Mouse (Mus musculus) gastrocnemius, adult 8-10 months (tissue): Measurements from ENCODE around the gene Arnt2. TPM values are rescaled to one million over a fixed set of nuclear protein-coding genes. Genes with fewer than 3 reads are reported as not detected.

Experiments used
- DNase-seq, 2 experiments: peaks; one replicate each; pipeline ENCODE4 v3.0.0; 2022; ENCODE audit warnings: low spot score in 2 of 2
- total RNA-seq, 4 experiments: library from RNA; stranded (reverse); gene quantifications; 2 replicates each; pipeline ENCODE4 v1.2.4; 2022

Gene Arnt2
- total RNA-seq, 4 experiments from 2014 or later: 0.35 to 1.7 (median 0.60) TPM

DNA sequence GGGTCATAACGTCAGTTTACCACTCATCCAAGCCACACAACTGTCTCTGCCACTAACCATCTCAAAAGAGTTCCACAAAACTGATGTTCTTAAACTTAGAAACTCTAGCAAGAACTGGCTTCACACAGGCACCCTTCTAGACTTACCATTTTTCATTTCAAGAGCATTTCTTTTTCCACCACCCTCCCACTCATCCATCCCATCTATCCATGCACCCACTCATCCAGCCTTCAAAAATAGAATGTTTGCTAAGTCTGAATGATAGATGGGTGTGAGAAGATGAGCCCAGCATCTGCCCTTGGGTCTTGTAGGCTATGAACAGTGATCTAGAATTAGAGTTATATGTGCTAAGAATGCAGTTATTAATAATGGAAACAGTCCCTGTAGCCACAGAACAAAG is 109.7 kb downstream of the Arnt2 start:
- DNase-seq: no peak

DNA sequence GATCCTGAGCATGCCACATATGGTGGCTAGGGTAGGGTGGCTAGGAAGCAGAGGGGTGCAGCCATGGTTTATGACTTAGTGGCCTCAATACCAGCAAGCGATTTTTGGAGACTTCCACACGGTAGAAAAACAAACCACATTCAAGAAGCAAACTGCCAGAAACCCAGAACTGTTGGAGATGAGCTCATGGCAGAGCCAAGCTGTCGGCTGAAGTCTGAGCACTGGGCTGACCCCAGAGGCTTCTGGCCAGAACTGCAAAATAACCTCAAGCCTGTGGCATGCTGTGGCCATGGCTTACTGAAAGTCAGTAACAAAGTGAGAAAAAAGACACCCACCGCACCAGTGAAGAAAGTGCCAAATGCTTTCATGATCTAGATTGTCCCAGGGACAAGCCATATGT is 110.4 kb downstream of the Arnt2 start:
- DNase-seq: no peak

DNA sequence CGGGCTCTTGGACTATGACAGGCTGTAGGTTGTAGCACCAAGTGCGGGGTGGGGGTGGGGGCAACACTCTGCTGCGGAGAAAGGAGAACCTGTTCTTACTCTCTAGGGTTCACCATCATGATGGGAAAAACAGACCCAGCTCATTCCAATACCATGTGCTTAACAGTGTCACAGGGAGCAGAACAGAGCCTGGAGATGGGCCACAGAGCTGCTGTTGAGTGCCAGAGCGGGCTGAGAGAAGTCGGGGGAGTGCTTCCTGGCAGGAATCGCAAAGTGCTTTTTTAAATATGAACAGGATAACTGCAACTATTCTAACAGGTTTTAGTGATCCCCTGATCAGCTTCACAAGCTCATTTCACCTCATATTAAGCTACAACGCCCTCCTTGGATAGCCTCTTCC is 116.9 kb downstream of the Arnt2 start:
- peak in 1 of 2 experiments; percentile 30 for DNase-seq

DNA sequence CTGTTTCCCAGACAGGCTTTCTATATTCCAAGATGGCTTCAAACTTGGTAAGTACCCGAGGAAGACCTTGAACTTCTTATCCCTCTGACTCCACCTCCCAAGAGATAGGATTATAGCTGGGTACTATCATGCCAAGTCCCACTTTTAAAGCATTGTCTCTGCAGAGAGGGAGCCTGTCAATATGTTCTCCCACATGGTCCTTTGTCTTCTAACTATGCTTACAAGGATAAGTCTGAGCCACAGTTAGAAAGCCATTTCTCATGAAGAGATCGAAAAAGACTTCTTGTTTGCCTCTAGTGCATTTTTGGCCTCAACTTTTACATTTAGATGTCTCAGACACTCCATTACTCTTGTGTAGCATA is 122.8 kb downstream of the Arnt2 start:
- DNase-seq: no peak

DNA sequence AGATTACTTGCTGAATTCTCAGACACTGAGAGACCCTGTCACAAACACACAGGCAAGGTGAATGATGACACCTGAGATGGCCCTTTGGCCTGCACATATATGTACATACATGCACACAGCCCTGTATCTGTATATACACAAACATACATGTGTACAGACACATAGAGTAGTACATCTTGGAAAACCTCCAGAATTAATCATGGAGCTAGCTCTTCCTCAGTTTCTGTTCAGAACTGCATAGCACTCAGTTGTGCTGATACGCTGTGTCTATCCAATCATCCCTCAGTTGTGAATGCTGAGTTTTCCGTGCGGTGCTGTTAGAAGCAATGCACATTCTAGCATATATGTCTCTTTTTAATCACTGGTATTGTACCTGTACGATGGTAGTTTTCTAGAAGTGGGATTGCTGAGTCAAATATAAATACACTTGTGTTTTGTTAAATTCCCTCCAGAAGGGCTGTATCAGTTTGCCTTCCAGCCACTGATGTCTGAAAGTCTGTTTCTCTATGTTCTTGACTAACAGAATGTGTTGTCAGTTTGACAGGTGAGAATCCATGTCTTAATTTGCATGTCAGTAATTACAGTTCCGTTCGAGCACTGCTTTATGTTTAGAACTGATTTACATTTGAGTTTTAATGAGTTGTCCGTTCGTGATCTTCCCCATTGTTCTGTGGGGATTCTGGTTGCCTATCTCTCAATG is 123.3 kb downstream of the Arnt2 start:
- no peak for DNase-seq

DNA sequence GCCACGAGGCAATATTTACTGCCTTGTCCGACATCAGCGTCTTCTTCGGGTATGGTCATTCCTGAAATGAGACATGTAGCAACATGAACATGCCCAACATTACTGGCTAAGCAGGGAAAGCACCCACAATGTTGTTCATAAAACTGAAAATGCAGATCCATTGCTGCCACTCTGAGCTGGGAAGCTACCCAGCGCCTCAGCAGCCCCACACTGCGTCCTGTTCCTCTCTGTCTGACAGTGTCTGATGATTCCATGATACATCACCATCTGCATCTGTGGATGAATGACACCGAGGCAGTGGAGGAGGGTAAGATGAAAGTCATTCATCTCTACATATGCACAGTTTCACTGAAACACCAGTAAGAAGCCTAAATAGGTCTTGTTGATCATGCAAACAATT is 124.2 kb downstream of the Arnt2 start:
- DNase-seq: no peak

DNA sequence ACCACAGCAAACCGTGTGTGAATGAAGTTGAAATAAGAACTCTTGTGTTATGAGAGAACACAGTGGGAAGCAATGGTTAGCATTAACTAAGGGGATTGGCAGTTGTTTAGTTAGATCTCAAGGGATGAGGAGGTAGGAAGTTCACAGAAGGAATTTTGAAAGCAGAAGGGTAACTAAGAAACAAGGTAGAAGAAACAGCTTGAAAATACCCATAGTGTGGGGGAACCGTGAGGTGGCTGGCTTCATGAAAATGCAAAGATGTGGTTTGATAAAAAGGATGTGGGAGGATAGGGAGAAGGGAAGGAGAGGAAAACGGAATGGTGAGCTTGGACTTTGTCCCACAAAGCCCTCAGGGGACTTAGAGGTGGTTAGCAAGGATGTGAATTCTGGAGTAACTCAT is 125.0 kb downstream of the Arnt2 start:
- no peak for DNase-seq

DNA sequence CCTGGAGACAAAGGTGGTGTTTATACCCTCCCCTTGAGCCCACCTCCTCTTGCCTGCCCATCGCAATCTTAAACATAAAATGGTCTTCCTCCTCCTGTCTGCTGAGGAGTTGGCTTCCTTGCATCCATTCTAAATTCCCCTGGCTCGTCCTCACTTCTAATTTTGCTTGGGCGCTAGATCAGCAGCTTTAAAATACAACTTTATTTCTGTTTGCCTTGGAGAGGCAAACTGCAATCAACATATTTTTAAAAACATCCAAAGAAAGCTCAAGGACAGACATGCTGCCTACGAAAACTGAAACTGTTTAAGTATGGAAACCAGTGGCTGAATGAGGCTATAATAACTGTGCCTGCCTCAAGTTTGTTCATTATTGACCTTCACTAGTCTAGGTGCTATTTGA is 127.7 kb downstream of the Arnt2 start:
- no peak for DNase-seq

DNA sequence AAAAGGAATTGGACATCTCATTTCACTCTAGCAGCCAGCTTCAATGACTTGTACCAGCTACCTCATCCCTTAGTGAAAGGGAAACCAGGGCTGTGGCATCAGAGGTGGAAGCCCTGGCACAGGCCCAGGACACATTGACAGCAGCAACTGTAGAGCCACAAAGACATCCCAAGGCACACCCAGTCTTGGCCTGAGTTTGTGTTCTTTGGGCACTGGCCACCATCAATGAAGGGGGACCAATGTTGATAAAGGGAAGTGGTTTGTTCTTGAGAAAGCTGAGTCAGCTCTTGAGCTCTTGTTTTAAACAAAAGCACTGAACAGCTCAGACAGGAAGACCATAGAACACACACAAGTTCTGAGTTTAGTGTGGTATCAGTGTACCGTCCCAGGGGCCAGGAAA is 130.7 kb downstream of the Arnt2 start:
- DNase-seq: no peak

DNA sequence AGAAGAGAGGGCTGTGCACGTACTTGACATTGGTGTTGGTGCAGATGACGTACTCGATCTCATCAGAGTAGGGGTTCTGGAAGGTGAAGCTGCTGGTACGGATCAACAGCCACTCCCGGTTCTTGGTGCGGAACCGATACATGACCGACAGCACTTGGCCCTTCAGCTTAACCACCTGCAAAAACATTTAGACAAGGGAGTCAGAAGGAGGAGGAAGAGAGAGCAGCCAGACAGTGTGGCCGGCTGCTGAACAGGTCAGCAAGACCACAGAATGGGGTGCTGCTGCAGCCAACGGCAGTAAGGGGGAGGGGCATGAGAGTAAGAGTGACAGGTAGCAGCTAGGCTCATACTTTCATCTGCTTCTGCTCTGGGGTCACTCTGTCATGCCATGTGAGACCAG is 134.7 kb downstream of the Arnt2 start:
- DNase-seq: no peak

DNA sequence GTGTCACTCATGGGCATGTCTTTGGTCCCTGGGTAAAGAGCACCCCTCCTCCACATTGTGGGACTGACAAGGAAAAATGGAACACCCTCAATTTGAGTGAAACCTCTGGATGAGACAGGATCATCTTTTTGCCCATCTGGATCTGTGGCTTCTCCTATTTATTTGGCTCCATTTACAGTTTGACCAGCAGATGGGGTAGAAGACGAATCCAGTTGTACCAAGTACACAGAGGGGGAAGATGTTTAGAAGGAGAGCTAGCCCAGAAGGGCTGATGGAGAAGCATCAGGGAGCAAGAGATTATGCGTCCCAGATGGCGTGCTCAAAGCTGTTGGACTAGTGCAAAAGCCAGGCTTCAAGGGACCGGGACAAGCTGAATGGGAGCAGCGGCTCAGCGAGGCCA is 136.0 kb downstream of the Arnt2 start:
- no peak for DNase-seq

DNA sequence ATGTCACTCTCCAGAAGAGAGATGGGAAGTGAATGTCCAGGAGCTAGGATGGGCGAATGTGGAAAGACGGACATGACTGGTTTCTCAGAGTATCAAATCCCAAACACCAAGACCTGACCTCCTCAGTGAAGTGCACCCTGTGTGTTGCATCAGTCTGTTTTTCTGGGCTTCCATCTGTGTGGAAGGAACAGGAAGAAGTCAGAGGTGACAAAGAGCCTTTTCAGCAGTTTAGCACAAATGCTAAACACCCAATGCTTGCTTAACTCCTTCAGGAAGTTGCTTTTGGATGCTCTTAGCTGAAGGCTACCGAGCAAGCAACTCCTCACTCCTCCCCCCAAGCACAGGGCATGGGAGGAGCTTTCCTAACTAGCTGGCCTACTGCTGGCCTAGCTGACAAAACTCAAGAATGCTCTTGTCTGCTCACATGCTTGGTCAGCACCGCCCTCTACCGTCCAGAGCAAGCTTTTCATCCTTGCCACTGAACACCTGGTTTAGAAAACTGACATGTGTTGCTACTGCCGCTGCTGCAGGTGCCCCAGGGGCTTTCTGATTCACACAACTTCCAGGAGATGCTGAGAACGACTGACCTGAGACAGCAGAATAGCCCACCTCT is 137.7 kb downstream of the Arnt2 start:
- peak; percentile 45 to 46 for DNase-seq

DNA sequence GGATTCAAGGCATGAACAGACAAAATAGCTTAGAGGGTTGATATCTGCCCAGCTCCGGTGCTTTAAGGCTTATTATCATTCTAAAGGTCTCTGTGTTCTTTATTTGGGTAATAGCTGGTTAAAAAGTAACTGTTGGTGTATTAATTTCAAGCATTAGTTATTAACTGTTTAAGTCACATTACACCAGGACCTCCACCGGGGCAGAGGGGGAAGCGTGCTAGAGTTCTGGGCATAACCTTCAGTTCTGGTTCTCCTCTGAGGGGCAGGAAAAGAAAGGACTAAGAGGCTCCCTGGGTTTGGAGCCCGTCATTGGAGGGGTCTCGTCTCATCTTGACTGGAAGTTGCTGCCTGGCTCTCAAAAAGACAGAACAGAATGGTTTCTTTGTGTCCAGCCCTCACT is 138.5 kb downstream of the Arnt2 start:
- no peak for DNase-seq

DNA sequence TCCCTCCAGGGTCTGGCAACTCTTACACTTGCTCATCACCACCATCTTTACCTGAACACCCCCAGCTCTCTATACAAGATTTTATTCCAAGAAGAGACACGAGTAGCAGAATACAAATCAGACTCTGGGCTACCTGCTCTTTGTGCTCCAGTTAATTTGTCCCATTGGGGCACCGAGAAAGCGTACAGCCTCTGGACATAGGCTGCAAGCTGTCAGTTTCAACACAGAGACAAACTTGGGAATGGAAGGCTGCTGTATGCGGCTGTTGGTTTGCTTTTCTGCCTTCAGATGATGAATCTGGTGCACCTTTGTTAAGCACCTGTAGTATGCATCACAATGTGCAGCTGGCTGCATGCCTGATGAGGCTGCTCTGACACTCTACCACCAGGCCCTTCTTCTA is 146.5 kb downstream of the Arnt2 start:
- no peak for DNase-seq

DNA sequence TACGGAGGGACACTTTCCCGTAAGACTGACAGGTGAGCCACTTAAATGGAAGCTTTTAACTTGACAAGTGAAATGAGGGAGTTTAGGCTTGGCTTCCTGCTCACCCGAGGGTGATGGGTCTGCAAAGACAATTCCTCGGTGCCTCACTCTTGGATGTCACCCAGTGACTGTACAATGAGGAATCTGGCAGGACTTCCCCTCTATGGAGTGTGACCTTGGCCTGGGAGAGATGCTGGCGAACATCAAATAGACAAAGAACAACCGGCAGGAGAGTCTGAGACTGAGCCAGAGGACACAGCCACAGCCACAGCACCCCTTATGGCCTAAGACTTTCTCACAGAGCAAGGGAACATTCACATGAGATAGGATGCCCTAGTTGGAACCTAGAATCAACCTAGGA is 148.6 kb downstream of the Arnt2 start:
- DNase-seq: no peak

DNA sequence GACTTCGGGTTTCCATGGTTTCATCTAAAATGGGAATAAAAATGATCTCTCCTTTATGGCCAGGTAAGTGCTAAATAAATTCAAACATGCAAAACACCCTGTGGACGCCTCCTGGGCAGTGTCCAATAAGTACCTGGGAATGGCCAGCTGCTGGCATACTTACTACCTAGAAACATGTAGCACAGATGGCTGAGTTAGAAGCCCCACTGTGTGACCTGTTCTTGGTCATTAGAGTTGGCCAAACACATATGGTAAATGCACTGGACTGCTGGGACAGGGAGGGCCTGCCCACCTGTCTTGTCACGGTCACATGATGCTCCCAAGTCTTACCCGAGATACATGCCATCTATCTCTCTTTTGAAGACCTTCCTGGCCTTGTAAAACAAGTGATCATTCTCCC is 149.6 kb downstream of the Arnt2 start:
- DNase-seq: no peak

DNA sequence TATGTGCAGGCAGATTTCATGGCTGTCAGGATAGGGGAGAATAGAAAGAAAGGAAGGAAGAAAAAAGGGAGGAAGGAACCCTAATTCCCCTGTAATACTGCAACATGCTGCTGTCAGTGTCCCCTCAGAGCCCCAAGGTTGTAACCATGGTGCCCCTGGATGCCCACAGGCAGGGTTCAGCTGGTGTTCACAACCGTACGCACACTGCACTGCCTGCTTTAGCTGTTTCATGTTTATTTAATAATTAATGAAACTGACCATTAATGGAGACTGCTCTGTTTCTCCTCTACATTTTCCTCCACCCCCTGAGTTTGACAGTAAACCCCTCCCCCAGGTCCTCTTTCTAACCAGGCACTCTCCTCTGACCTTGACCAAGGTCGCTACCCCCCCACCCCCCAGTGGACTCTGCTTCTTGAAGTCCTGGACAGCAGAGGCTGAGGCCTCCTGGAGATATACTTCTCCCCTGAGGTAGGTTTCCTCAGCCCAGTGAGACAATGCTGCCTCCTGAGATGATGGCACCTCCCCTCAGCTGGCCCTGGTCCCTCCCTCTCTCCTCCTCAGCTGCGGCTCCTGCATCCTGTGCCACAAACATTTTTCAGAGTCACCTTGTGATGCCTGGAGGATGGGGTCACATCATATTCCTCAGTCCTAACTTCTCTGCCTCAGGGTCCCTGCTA is 150.5 kb downstream of the Arnt2 start:
- no peak for DNase-seq

DNA sequence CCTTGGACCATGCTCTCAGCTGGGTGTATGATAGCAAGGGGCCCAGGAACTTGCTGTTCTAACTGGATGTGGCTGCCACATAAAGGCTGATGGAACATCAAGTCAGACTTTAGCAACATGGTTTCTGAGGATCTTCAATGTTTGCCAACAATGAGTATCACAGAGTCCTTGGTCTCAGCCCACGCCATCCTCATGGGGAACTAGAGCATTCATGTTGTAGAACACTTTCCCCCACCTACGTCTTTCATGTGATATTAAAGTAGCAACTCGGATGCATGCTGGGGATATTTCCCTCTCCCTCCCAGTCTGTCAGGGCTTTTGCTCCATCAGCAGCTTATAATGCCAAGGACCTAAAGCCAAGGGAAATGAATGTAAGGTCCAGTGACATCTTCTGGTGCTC is 153.3 kb downstream of the Arnt2 start:
- no peak for DNase-seq

DNA sequence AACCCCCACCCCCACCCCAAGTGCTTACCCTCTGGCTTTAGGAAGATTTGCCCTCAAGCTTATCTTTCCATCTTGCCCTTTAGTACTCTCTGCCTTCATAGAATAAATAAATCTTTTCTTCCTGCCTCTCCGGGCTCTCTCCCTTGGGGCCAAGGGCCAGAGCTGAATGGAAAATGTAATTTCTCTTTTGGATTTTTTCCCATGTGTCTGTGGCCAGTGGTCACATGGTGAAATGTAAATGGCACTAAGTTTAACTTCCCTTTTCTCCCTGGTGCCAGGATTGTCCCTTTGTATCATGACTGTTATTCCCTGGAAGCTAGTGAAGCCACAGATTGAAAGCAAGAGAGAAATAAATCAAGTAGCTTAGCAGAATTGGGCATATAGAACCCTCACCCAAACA is 153.7 kb downstream of the Arnt2 start:
- no peak for DNase-seq

DNA sequence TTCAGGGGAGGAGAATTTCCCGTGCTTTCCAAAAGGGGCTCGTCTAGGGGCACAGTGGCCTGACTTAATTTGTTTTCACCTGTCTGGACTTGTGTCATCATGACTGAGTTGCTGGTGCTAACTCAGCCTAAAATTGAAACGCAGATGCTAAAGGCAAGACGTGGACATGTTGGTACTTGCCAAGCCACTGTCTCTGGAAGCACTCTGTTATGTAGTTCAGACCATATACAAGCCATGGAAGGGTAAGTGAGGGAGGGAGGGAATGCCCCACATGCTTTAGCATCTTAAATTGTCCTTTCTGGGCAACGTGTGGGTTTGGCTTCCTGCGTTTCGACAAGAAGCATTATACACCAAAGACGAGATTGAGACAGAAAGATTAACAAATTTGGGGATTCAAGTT is 155.1 kb downstream of the Arnt2 start:
- no peak for DNase-seq

DNA sequence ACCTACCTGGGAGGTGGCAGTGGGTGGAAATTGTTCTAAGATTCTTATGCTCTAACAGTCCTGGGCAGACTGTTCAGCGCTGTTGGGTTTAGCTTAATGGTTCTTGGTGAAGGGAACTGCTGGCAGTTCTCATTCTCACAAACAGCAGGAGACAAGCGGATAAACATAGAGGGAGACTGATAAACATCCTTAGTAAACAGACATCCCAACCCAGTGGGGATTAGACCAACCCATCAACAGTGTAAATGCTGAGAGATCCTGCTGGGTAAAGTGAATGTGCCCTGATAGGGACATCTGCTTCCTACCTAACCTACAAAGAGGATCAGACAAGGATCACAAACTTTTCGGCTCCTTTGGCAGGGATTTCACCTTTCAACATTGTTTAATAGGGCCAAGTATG is 155.7 kb downstream of the Arnt2 start:
- no peak for DNase-seq

DNA sequence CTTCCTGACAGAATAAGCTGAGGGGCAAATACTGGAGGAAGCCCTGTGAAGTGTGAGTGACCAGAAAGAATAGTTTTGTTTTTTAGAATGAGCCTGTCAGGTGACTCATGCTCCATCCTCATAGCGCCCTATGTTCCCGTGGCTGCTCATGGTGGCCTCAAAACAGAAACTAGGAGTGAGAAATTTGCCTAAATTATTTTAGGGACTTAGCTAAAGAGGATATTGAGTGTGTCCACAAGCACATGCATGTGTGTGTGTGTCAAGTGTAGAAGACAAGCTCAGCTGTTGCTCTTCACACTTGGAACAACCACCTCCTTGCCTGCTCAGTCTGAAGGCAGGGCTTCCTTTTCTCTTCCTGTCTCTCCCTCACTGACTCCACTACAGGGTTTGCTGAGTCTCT is 158.3 kb downstream of the Arnt2 start:
- DNase-seq: no peak

DNA sequence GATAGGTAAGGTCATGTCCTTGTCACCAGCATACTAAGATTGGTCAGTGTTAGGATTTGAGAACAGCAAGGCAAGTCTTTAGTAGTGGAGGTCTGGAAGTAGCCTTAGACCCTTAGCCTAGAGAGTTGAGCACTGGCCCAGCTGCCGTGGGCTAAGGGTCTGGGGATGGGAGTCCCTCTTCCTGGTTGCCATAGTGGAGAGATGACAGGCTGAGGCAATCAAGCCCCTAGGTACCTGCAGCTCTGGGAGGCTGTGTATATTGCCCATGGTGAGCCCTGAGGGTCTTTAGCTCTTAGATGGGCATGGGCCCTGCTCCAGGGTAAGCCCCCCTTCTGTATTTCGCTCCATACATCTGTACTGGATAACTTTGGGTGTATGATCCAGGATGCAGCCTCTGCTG is 159.2 kb downstream of the Arnt2 start:
- DNase-seq: no peak
